Mouse (Mus musculus) brain, embryonic 18.5 days (tissue): ENCODE data around the gene Flot1.

ENCODE experiments used
- DNase-seq: peaks from one replicate; pipeline ENCODE4 v3.0.0-alpha.2; 2012; ENCODE audit warnings: low read depth, low spot score

The Flot1 gene

GRCm38 (mm10) chr17:35822964-35823937 is at the start of gene Flot1:
Flot1 (plus strand) TSS chr17:35823230.
- peak; percentile 69 for DNase-seq

DNA sequence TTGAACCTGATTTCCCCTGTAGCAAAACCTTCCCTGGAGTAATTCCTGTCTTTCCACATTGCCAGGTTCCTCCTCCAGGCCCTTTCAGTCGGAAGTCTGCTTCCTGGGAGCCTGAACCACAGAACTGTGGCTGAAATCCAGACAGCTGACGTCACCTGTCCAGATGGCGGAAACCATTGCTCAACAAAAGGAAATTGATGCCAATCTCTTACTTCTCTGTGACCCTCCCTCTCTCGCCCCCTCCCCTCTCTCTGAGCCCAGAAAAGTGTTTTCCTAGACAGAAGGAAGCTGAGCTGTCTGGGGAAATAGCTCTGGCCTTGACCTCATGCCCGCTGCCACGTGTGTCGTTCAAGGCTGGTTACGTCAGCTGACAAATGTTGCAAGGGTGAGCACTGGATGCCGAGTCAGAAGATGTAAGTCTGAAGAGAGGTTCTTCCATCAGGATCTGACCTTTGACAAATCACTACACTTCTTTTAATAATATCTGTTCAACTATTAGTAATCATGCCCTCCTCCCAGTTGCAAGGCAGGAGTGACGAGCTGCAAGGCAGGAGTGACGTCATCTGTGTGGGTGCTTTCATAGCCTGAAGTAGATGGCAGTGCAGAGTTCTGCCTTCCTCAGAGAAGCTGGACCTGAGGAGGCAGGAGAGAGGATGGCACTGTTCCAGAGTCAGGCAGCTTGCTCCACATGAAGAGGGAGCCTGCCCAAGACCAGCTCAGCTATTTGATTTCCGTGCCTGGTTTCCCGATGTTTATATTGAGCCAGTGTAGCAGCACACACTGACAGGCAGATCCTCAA is 46.0 kb upstream of the Flot1 start:
- DNase-seq = no peak

- no peak for DNase-seq
Measured at GRCm38 (mm10) chr17:35778965-35779364, 44.1 kb upstream of the Flot1 start.

- no peak for DNase-seq
Measured at GRCm38 (mm10) chr17:35779466-35780205, 43.4 kb upstream of the Flot1 start.

GRCm38 (mm10) chr17:35780362-35780761 is 42.7 kb upstream of the Flot1 start:
- no peak for DNase-seq

- DNase-seq = no peak
Measured at GRCm38 (mm10) chr17:35782398-35782797, 40.6 kb upstream of the Flot1 start.

- no peak for DNase-seq
Measured at GRCm38 (mm10) chr17:35782924-35783323, 40.1 kb upstream of the Flot1 start.

DNA sequence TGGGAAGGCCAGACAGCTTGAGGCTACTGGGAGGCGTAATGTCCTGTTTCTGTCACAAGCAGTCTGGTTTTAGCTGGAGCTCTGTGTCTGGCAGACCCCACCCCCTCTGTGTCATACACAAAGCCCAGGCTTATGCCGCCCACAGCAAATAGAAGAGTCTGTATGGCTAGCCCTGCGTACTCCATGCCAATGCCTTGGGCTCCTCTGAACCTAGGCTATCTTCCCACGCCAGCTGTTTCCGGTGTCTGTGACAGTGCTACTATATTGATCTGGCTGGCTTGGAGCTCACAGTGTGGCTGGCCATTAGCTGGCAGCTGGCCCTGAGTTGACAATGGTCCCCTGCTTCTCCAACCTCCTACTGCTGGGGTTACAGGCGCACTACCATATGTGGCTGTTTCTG is 39.1 kb upstream of the Flot1 start:
- no peak for DNase-seq

- DNase-seq = no peak
Measured at GRCm38 (mm10) chr17:35785140-35785539, 37.9 kb upstream of the Flot1 start.

DNA sequence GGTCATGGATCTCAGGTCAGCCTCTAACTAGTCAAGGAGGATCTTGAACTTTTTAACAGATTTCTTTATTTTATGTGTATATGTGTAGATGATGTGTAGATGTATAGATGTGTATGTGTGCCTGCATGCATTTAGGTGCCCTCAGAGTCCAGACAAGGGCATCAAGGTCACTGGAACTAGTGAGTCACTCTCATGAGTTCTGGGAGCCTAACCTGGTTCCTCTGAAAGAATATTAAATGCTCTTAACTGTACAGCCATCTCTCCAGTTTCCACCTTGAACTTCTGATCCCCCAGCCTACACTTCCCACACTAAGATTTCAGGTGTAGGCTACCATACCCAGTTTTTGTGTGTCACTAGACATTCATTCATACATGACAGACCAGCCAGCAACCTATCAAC is 35.5 kb upstream of the Flot1 start:
- DNase-seq = no peak

GRCm38 (mm10) chr17:35788025-35788424 is 35.0 kb upstream of the Flot1 start:
- DNase-seq = no peak

DNA sequence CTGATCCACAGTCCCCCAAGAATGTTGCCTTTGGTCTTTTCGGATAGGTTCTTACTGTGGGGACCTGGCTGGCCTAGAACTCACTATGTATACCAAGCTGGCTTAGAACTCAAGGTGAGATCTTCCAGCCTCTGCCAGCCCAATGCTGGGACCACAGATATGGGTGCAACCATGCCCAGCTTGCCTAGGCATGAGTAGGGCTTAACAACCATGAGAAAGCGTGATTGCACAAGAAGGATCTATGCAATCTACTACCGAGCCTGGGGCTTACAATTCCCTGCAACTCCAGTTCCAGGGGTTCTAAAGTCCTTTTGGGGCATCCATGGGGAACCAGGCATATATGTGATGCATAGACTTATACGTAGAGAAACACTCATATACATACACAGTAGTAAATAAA is 32.1 kb upstream of the Flot1 start:
- DNase-seq = no peak

DNA sequence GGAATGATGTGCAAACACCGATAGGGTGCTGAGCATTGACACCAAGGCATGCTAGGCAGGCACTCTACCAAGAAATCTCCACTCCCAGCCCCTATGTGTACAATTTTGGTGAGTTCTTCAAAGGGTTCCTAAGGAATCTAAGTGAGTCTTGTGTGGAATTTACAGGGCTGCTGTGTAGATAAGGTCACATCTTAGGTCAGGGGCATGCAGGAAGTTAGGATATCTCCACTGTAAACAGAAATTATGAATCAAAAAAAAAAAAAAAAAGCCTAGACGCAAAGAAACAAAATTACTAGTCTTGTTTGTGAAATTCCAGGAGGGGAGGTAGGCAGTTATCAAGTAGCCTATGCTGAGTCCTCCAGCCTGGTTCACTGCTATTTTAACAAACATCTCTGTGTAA is 30.2 kb upstream of the Flot1 start:
- DNase-seq = no peak

- no peak for DNase-seq
Measured at GRCm38 (mm10) chr17:35795099-35795498, 27.9 kb upstream of the Flot1 start.

DNA sequence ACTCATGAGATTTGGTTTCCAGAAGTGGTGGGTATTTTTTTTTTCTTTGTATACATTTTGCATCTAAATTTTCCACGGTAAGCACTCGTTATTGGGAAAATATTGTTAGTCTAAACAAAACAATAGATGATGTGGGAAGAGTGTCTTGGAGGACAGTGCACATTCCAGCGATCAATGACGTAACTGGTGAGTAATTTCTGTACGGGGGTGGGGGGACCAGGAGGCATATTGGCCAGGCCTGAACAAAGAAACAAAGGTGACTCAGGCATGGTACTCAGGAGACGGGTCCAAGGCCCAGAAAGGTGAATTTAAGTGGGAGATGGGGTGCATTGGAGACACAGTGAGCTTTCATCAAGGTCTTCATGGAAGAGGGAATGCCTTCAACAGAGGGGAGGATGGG is 27.4 kb upstream of the Flot1 start:
- no peak for DNase-seq

- DNase-seq = no peak
Measured at GRCm38 (mm10) chr17:35796835-35797234, 26.2 kb upstream of the Flot1 start.

- no peak for DNase-seq
Measured at GRCm38 (mm10) chr17:35800905-35801304, 22.1 kb upstream of the Flot1 start.

DNA sequence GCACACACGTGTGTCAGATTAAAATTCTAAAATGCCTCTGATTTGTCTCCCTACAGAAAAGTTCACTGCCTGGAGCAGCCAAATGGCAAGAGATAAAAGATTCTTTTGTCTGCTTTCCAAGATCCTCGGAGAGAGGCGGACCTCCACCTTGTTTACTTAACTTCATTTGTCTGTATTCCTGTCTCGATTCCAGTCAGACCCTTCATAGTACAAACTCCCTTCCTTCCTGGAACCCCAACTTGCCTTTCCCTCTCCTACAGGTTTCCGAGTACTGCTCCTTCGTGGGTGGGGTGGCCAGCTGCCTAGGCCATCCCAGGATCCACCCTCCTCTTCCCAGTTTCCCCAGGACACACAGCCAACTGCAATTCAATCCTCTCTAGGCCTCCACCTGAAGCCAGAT is 20.0 kb upstream of the Flot1 start:
- no peak for DNase-seq

DNA sequence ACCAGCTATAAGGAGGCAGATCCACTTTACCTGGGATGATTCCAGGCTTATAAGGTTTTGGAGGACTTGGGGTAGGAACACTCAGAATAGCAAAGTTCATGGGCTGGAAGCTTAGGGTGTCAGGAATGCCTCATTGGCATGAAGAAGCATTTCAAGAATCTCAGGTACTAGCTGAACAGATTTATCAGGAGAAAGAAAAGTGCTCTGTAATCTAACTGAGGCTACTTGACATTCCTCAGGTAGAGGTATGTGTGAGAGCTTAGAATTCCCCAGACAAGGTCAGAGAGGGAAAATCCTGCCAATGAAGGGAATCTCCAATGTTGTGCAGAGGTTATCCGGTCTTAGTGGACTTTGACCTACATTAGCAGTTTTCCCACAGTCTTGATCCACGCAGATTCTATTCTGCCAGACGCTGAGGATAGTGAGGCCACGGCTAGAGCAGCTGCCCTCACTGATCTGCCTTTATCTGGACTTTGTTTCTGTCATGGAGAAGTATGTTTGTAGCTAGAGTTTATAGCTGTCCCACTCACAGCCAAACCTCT is 19.1 kb upstream of the Flot1 start:
- no peak for DNase-seq

DNA sequence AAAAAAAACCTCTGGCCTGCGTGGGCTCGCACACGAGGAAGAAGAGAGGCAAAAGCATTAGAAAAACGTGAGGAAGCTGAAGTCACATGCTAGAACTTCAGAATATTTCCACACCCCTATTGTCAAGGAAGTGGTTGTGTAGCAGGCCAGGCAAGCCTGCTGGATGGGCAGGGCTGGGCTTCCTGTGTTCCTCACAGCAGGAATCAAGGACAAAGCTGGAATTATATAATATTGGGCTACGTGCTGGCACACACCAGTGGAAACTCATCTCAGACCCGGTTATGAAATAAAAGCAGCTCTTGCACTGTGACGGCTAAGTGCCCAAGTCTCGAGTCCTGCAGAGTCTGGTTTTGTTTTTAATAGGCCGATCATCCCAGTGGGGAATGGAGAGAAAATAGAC is 15.0 kb upstream of the Flot1 start:
- no peak for DNase-seq

GRCm38 (mm10) chr17:35809395-35809794 is 13.6 kb upstream of the Flot1 start:
- no peak for DNase-seq
